Mouse (Mus musculus): ENCODE measurements around the gene C1qtnf1.

DNA sequence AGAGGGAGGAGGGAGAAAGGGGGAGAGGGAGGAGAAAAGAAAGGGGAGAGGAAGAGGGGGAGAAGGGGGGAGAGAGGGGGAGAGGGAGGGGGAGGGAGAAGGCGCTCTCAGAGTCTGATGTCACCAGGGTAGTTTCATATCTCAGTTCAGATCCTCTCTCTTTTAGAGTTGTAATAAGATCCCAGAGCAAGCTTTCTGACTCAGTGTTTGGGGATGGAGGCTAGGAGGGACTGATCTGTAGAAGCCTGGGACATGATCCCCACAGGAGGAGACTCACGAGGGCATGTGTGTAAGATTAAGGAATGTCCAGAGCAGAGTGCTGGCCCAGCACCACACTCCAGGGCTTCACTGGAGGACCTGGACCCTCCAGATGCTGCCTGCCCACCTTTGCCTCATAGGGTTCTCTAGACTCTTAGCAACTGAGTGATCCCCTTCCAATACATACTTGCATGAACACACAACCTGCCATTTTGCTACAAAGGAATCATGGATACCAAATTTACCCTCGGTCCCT, 680 bp upstream of the C1qtnf1 start:
- TF ChIP-seq CTCF (IDR thresholded peaks at IDR 0.05) (no peak), POLR2A (IDR thresholded peaks at IDR 0.05; ENCODE audit: insufficient read depth, low read depth, low read length) (no peak), EP300 (IDR thresholded peaks at IDR 0.05; ENCODE audit: insufficient read depth, low read depth, low read length) (no peak)
